Mouse (Mus musculus) CH12.LX (cell line): ENCODE results near the gene Sec24d.

ENCODE experiments used
- CTCF ChIP-seq, 2 experiments: IDR thresholded peaks in 1 of 2; conservative IDR thresholded peaks in 1 of 2; 2 replicates each; pipeline ENCODE4 v1.5.1; 2011 to 2012; ENCODE audit warnings: low read depth in 2 of 2, low read length in 2 of 2, improper control_type of control experiment in 1 of 2, inconsistent platforms in 1 of 2, mild to moderate bottlenecking in 1 of 2, moderate library complexity in 1 of 2
- E2F4 ChIP-seq: IDR thresholded peaks from 2 replicates; pipeline ENCODE4 v1.6.1; 2011; ENCODE audit warnings: low read depth, low read length, improper control_type of control experiment; ENCODE audit not compliant: insufficient replicate concordance
- EP300 ChIP-seq: IDR thresholded peaks from 2 replicates; pipeline ENCODE4 v1.6.1; 2011; ENCODE audit warnings: low read length, improper control_type of control experiment
- MXI1 ChIP-seq: IDR thresholded peaks from 2 replicates; pipeline ENCODE4 v1.6.1; 2011; ENCODE audit warnings: mild to moderate bottlenecking, low read depth, low read length, improper control_type of control experiment
- POLR2A ChIP-seq: IDR thresholded peaks from 2 replicates; pipeline ENCODE4 v1.6.1; 2011; ENCODE audit warnings: low read depth, mild to moderate bottlenecking, improper control_type of control experiment, low read length
- POLR2AphosphoS2 ChIP-seq: IDR thresholded peaks from 2 replicates; pipeline ENCODE4 v1.6.1; 2011; ENCODE audit warnings: low read depth, low read length, improper control_type of control experiment
- RCOR1 ChIP-seq: conservative IDR thresholded peaks from 2 replicates; pipeline ENCODE4 v1.6.1; 2012; ENCODE audit warnings: low read depth, mild to moderate bottlenecking, inconsistent platforms, low read length, improper control_type of control experiment
- UBTF ChIP-seq: IDR thresholded peaks from 2 replicates; pipeline ENCODE4 v1.6.1; 2012; ENCODE audit warnings: low read depth, mild to moderate bottlenecking, inconsistent platforms, low read length, improper control_type of control experiment, moderate library complexity
- ZC3H11A ChIP-seq: IDR thresholded peaks from 2 replicates; pipeline ENCODE4 v1.6.1; 2012; ENCODE audit warnings: low read depth, mild to moderate bottlenecking, inconsistent platforms, low read length, improper control_type of control experiment
- ZKSCAN1 ChIP-seq: IDR thresholded peaks from 2 replicates; pipeline ENCODE4 v1.6.1; 2012; ENCODE audit warnings: low read depth, inconsistent platforms, low read length, improper control_type of control experiment, borderline replicate concordance

GRCm38 (mm10) chr3:123320341-123320740, 53.1 kb downstream of the Sec24d start:
- no peak for TF ChIP-seq CTCF (conservative IDR thresholded peaks at IDR 0.05 in 1 of 2, IDR thresholded peaks at IDR 0.05 in 1 of 2; ENCODE audit: low read depth in 2 of 2, low read length in 2 of 2)
- TF ChIP-seq EP300, result no peak
- TF ChIP-seq UBTF, result no peak
- no peak for TF ChIP-seq ZKSCAN1
- no peak for TF ChIP-seq E2F4
- TF ChIP-seq POLR2AphosphoS2, result no peak
- TF ChIP-seq POLR2A, result no peak
- TF ChIP-seq RCOR1, result no peak
- TF ChIP-seq MXI1, result no peak
- no peak for TF ChIP-seq ZC3H11A
